Mouse (Mus musculus) liver (tissue): ENCODE measurements at regions not wholly inside any gene's neighbourhood (a gene's known extent, or its start where the extent isn't known, plus 50 kb on each side); places are given as distances from the start of the nearest gene placed in this dataset.

Experiments
- DNase-seq: peaks from one replicate; pipeline ENCODE4 v3.0.0-alpha.2; 2020; ENCODE audit warnings: mixed read lengths

GRCm38 (mm10) chr1:75839551-75840223 lies 293.6 kb downstream of the Slc4a3 start:
- no peak for DNase-seq

DNA sequence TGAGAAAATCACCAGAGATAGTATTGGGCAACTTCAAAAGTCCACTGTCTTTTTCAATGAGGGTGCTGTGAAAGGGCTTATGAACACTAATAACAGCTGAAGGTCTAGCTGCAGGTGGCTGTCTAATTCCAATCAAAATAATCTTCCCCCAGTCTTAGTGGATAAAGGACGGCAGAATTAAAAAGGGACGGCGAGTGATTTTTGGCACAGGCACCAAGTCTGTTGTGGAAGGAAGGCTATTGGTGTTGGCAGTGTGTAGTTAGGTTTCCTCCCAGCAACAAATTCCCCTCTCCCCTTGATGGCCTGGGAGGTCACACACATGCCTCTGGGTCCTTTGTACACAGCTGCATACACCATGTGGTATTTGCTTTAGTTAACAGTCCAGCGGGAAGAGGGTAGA lies 296.3 kb downstream of the Slc4a3 start:
- no peak for DNase-seq

GRCm38 (mm10) chr1:75843326-75843725 lies 297.3 kb downstream of the Slc4a3 start:
- no peak for DNase-seq

- DNase-seq: no peak
These were observed 298.1 kb downstream of the Slc4a3 start for GRCm38 (mm10) chr1:75844123-75844522.

- no peak for DNase-seq
These were observed 298.5 kb downstream of the Slc4a3 start for GRCm38 (mm10) chr1:75844529-75844928.

GRCm38 (mm10) chr1:75844981-75845380 lies 298.9 kb downstream of the Slc4a3 start:
- DNase-seq: no peak

DNA sequence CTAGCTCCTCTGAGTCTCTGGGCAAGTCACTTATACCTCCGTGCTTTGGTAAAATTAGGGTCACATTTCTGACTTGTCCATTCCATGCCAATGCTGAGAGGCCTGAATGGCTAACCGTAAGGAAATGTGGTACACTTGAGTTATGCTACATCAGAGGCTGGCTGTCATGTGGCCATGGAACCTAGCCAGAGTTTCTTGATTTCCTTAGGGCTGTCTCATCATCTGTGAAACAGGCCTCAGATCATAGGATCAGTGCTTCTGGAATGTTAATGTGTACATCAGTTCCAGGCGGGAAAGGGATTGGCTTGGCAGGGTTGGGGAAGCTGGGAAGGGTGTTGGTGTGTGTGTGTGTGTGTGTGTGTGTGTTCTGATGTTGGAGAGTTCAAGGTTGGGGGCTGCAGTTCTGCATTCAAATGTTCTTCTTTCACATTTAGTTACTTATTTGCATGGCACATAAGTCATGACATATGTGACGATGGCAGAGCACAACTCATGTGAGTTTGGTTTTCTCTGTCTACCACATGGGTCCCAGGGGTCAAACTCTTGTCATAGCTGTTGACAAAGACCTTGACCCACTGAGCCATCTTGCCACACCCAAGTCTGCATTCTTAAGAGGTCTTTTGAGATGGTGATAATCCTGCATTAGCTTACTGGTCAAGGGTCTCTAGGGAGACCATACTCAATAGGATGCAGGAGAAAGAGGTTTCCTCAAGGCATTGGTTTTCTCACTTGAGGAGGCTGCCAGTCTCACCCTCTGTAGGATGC lies 299.9 kb downstream of the Slc4a3 start:
- DNase-seq: no peak

DNA sequence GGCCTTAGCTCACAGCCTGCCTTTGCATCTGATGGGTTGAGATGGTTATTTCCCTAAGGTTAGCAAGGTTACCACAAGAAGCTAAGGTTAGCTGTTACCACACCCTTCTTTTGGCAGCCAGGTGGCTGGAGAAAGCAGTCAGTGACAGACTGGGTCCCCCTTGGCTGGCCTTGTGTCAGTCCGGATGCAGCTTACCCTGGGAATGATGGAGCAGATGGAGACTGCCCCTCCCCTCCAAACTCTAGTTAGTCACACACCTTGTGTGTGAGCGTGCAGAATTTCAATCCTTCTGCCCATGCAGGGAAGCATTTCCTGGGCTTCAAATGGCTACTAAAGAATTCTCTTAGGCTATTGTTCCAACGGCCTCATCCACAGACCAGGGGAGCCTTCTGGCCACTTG lies 301.6 kb downstream of the Slc4a3 start:
- no peak for DNase-seq

GRCm38 (mm10) chr1:75848436-75848835 lies 302.4 kb downstream of the Slc4a3 start:
- no peak for DNase-seq

DNA sequence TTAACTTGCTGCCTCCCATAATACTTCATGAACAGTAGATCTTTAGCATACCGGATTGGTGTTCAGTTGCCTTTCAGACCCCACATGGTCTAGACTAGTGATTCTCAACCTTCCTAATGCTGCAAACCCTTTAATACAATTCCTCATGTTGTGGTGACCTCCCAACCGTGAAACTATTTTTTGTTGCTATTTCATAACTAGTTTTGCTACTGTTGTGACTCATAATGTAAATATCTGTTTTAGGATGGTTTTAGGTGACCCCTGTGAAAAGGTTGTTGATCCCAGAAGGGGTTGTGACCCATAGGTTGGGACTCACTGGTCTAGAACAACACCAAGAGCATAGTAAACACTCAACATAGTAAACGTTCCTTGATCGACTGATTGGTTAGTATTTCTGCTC lies 304.1 kb downstream of the Slc4a3 start:
- no peak for DNase-seq

- DNase-seq: no peak
These were observed 312.6 kb downstream of the Slc4a3 start for GRCm38 (mm10) chr1:75858551-75859255.

DNA sequence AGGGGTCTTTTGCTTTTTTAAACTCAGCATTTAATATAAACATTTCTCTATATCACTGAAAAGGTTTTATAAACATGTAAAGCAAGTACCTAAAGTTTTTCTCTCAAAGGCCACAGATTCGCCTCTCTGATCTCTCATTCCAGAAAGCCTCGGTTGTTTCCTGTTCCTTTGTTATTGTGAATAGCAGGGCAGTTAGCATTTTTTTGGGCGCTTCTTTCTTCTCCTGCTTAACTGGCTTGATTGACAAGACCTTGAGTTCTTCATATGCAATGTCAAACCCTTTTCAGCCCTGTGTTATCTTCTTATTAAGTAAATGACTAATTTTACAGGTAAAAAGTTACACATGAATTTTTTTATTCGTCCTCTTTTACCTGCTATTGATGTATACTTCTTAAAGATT lies 316.7 kb downstream of the Slc4a3 start:
- no peak for DNase-seq

DNA sequence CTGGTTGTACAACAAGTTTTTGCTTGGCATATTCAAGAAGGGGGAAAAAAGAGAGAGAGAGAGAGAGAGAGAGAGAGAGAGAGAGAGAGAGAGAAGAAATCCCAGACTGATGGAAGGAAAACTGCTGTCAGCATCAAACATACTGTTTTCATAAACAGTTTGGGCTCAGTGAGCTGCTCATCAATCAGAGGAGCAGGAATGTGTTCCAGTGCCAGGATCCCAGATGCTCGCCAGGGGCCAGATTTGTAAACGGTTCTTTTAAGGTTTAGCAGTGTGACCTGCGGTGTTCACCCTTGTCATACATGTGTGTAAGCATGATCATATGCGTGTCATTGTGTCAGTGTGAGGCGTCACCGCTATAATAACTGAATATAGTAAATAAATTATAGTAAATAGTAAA lies 320.5 kb downstream of the Slc4a3 start:
- no peak for DNase-seq

DNA sequence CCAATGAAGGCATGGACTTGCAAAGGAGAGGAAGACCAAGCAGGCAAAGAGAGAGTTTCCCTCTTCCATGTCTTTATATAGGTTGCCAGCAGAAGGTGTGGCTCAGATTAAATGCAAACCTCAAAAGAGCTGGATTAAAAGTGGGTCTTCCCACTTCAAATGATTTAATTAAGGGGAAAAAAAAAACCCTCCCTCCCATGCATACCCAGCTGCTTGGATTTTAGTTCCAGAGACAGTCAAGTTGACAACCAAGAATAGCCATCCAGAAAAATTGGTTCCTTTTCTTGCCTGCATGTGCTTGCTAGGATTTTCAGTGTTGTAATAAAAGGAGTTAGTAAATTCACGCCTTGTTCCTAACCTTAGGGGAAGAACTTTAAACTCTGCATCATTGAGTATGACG lies 323.3 kb downstream of the Slc4a3 start:
- no peak for DNase-seq

DNA sequence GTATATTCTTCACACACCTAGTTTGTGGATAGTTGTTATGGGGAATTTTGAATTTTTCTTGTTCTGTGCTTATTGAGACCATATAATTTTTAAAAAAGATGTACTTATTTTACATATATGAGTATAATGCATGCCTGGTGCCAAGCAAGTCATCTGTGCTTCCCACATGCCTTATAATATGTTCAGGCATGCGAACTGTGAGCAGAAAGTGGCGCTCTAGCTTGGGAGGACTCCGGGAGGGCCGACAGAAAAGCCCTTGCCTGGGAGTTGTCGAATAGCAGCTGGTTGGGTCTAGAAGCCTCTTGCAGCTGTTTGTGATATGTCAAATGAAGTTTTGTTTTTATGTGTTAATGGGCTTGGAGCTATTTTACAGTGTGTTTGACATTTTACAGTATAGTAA lies 323.8 kb downstream of the Slc4a3 start:
- DNase-seq: no peak

DNA sequence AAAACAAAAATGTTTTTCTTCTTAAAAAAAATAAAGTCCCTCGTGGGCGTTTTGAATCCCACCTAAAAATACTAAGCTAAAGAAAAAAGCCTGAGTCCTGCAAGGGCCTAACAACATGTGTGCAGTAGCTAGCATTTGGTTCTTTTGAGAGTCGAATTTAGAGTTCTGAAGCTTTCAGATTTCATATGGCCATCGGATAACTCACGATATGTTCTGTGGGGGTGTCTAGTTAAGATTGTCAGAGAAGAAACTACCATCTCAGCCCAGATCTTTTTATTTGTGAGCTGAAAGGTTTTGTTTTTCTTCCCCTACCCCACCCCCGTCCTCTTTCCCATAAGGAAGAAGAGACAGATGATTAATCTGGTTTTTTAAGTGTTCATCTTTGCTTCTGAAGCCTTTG lies 327.8 kb downstream of the Slc4a3 start:
- DNase-seq: no peak

DNA sequence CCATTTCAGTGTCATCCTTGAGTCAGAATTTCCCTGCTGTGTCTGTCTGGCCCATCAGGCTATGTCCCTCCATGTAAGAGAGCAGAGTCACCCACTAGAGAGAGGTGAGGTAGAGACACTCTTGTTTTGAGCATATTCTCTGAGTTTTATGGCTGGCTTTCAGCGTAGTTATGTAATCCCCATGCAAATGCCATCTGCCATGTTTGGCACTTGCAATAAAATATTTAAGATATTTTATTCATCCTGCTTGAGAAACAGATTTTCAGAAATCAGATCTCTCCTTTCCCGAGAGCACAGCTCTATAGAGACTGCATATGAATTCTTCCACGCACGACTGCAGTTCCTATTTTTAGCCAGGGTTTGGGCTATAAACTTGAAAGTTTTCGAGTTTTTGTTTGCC lies 331.1 kb downstream of the Slc4a3 start:
- no peak for DNase-seq

- no peak for DNase-seq
These were observed 339.6 kb downstream of the Slc4a3 start for GRCm38 (mm10) chr1:75885632-75886031.

GRCm38 (mm10) chr1:75888499-75889208 lies 342.6 kb downstream of the Slc4a3 start:
- no peak for DNase-seq

GRCm38 (mm10) chr1:75889847-75890591 lies 344.0 kb downstream of the Slc4a3 start:
- DNase-seq: no peak

DNA sequence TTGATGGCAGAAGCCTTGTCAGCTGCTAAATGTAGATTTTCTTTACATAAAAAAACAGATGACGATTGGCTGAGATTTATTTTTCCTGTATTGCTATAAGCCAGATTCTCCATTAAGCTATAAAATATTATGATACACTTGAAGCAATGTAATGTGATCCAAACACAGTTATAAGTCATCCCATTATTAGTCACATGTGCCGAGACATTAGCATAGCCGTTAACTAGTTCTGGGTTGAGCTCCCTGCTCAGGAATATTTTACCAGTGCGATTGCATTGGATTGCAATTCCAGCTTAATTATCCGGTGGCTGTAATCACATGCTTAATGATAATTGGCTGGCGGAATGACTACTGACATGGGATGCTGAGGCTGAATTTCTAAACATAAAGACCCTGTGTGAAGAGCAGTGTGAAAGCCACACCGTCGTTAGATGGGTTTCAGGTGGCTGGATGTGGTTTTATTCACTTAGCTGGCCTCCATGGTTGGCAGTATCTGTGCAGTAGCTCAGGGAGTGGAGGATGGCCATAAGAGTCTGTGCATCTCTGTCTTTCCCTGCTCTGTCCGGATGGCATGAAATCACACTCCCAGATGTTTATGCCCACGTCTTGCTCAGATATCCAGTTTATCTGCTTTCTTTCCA lies 344.7 kb downstream of the Slc4a3 start:
- no peak for DNase-seq

- DNase-seq: no peak
These were observed 349.5 kb downstream of the Slc4a3 start for GRCm38 (mm10) chr1:75895550-75895949.
